Mouse (Mus musculus): ENCODE results near the gene Adora1. TPM values are rescaled to one million over a fixed set of nuclear protein-coding genes. Genes with fewer than 3 reads are reported as not detected.
A peak's percentile ranks its signal among the peaks of the same experiment; 100 is the strongest.

The Adora1 gene
- polyA plus RNA-seq, 2 experiments: 1.4 to 2.0 TPM

DNA sequence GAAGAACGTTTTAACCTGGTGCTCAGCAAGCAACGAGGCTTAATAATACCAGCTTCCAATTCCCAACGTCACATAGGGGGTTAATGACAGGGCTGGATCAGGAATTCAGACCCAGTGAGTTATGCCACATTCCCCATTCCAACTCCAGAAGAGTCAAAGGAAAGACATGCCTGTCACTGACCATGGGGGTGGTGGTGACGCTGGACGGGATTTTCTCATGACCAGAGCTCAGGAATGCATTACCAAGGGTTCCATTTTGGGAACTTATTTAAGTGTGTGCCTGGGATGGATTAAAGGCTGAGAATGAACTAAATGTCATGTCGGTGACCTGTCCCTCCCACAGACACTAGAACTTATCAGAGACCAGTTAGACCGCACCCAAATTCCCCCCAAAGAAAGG is 41.6 kb upstream of the Adora1 start:
- no peaks in the 10 kb centered on the region for H3K27me3 ChIP-seq (ENCODE audit: control insufficient read depth, insufficient read depth, low read length)
- H3K4me2 ChIP-seq (replicated peaks; ENCODE audit: low read depth, low read length, severe bottlenecking): no peak overlapping the region
- no peak overlapping the region for H3K27ac ChIP-seq (replicated peaks; ENCODE audit: low read depth, low read length)
- DNase-seq (ENCODE audit: low spot score): no peak
- no peak for ATAC-seq (ENCODE audit: low FRiP score, low read depth)
- TF ChIP-seq POLR2A (IDR thresholded peaks at IDR 0.05; ENCODE audit: borderline replicate concordance, extremely low read depth, insufficient read depth, insufficient read length): no peak
- no peaks in the 10 kb centered on the region for H3K36me3 ChIP-seq (ENCODE audit: control insufficient read depth, insufficient read depth, low read length)
- no peak overlapping the region for H3K9ac ChIP-seq (ENCODE audit: low read depth, low read length, severe bottlenecking)
- H3K4me3 ChIP-seq (replicated peaks; ENCODE audit: low read length): no peak overlapping the region
- no peaks in the 10 kb centered on the region for H3K9me3 ChIP-seq (ENCODE audit: control insufficient read depth, low read length)
- 76% methylated on average over 7 of the region's 7 CpGs for WGBS
- H3K4me1 ChIP-seq (ENCODE audit: control insufficient read depth, insufficient read depth, low read length): peaks cover 13% of the 10 kb centered on the region; the same call in 1 of the 2 replicates

DNA sequence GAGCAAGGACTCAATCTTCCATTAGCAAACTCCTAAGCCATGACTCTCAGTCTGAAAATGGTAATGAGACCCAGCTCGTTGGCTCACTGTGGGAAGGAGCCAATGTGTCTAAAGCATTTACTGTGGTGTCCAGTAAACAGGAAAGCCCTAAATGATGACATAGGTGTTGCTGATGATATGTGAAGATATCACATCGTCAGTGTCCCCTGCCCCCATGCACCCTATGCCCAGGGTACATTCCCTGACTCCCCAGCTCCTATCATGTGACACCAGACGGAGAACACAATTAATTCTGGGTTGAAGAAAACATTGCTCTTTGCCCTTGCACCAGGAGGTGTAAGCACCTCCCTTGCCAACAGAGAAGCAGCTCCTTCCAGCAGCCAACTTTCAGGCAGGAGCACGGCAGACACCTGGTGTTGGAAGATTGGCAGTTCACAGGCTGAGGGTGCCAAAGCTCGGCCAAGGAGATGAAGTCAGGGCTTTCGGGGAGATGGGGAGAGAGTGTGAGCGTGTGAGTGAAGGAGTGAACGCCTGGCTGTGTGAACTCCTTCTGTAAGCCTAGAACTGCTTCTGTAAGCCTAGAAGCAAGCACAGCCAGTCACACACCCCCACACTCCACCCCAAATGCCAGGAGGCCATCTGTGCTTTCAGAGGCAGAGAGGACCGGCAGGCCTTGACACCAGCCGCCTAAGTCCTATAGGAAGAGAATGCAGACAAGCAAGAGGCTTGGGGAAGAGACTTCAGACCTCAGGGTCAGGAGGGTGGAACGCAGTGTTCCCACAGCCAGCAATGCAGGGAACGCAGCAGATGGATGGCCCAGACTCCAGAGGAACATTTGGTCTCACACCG is 40.6 kb upstream of the Adora1 start:
- ATAC-seq (ENCODE audit: low FRiP score, low read depth): no peak; the same call in 1 of the 2 replicates
- H3K4me3 ChIP-seq (replicated peaks; ENCODE audit: low read length): no peak overlapping the region
- TF ChIP-seq POLR2A (IDR thresholded peaks at IDR 0.05; ENCODE audit: borderline replicate concordance, extremely low read depth, insufficient read depth, insufficient read length): no peak
- no peaks in the 10 kb centered on the region for H3K36me3 ChIP-seq (ENCODE audit: control insufficient read depth, insufficient read depth, low read length)
- peaks cover 13% of the 10 kb centered on the region; the same call in 1 of the 2 replicates for H3K4me1 ChIP-seq (ENCODE audit: control insufficient read depth, insufficient read depth, low read length)
- 50% methylated on average over 13 of the region's 13 CpGs for WGBS
- no peaks in the 10 kb centered on the region for H3K27me3 ChIP-seq (ENCODE audit: control insufficient read depth, insufficient read depth, low read length)
- peak; percentile 35 for DNase-seq (ENCODE audit: low spot score)
- no peak overlapping the region for H3K4me2 ChIP-seq (replicated peaks; ENCODE audit: low read depth, low read length, severe bottlenecking)
- no peaks in the 10 kb centered on the region for H3K9me3 ChIP-seq (ENCODE audit: control insufficient read depth, low read length)
- H3K9ac ChIP-seq (ENCODE audit: low read depth, low read length, severe bottlenecking): no peak overlapping the region
- no peak overlapping the region for H3K27ac ChIP-seq (replicated peaks; ENCODE audit: low read depth, low read length)

DNA sequence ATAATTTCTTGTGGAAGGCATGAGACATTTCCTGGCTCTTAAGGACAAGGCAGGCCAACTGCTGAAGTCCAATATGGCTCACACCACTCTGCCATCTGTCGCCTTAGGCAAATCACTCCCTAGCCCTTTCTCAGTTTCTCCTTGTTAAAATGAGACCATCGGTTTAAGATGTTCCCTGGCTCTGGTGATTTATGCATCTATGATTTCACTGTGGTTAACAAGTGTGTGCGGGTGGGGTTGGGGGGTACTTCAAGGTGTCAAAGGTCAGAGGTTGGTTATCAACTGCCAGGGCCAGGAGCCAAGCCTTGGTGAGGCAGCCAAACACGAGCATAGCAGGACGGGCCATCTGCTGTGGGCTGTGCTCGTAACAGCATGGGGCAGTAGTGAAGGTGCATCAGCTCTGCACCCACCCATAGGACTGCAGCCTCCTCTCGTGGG is 39.3 kb upstream of the Adora1 start:
- no peak for ATAC-seq (ENCODE audit: low FRiP score, low read depth)
- no peaks in the 10 kb centered on the region for H3K9me3 ChIP-seq (ENCODE audit: control insufficient read depth, low read length)
- no peaks in the 10 kb centered on the region for H3K36me3 ChIP-seq (ENCODE audit: control insufficient read depth, insufficient read depth, low read length)
- 59% methylated on average over 7 of the region's 7 CpGs for WGBS
- H3K9ac ChIP-seq (ENCODE audit: low read depth, low read length, severe bottlenecking): no peak overlapping the region
- DNase-seq (ENCODE audit: low spot score): no peak
- TF ChIP-seq POLR2A (IDR thresholded peaks at IDR 0.05; ENCODE audit: borderline replicate concordance, extremely low read depth, insufficient read depth, insufficient read length): no peak
- H3K4me3 ChIP-seq (replicated peaks; ENCODE audit: low read length): no peak overlapping the region
- no peak overlapping the region for H3K27ac ChIP-seq (replicated peaks; ENCODE audit: low read depth, low read length)
- H3K4me2 ChIP-seq (replicated peaks; ENCODE audit: low read depth, low read length, severe bottlenecking): no peak overlapping the region
- no peaks in the 10 kb centered on the region for H3K27me3 ChIP-seq (ENCODE audit: control insufficient read depth, insufficient read depth, low read length)
- H3K4me1 ChIP-seq (ENCODE audit: control insufficient read depth, insufficient read depth, low read length): peaks cover 13% of the 10 kb centered on the region; the same call in 1 of the 2 replicates

DNA sequence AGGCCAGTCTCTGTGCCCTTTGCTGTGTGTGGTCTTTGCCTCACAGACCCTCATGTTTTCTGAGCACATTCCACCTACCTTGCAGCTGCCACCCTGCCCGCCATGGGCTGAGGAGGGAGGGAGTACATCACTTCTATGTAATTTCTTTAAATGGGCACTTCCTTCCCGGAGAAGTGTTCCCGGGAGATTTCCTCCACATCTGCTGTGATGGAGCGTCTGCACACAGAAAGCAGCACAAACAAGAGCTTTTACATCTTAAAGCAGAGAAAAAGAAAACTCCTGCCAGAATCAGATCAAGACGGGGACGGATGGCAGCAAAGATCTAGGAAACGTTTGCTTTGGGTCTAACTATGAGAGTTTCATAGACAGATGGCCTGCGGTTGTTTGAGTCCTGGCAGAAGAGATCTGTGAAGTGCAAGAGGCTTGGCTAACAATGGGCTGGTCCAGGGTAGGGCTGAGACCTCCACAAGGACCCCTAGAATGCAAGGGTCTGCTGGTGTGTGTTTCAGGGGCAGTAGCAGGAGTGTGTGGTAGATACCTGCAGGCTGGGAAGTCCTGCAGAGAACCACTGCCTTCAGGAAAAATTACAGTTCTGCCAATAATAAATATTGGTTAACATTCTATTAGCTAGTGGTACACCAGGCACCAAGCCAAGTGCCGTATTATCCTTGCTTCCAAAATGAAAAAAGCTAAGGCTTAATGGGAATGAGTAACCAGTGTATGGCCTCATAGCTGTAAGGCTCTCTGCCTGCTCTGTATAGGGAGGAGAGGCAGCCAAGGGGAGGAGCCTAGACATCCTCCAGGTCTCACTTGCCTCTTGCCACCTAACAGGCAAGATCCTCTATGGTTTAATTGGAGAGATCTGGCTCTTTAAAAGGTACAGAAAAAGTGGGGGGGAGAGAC is 38.5 kb upstream of the Adora1 start:
- TF ChIP-seq POLR2A (IDR thresholded peaks at IDR 0.05; ENCODE audit: borderline replicate concordance, extremely low read depth, insufficient read depth, insufficient read length): no peak
- no peaks in the 10 kb centered on the region for H3K9me3 ChIP-seq (ENCODE audit: control insufficient read depth, low read length)
- WGBS: 37% methylated on average over 9 of the region's 9 CpGs
- no peaks in the 10 kb centered on the region for H3K27me3 ChIP-seq (ENCODE audit: control insufficient read depth, insufficient read depth, low read length)
- no peak overlapping the region for H3K4me3 ChIP-seq (replicated peaks; ENCODE audit: low read length)
- 0 out of 2 replicates have a peak overlapping the region, but pooled peaks have one; percentile 7 for H3K9ac ChIP-seq (ENCODE audit: low read depth, low read length, severe bottlenecking)
- H3K4me2 ChIP-seq (replicated peaks; ENCODE audit: low read depth, low read length, severe bottlenecking): no peak overlapping the region
- no peaks in the 10 kb centered on the region for H3K36me3 ChIP-seq (ENCODE audit: control insufficient read depth, insufficient read depth, low read length)
- H3K4me1 ChIP-seq (ENCODE audit: control insufficient read depth, insufficient read depth, low read length): peaks cover 13% of the 10 kb centered on the region; the same call in 1 of the 2 replicates
- no peak for ATAC-seq (ENCODE audit: low FRiP score, low read depth)
- H3K27ac ChIP-seq (replicated peaks; ENCODE audit: low read depth, low read length): 0 out of 2 replicates have a peak overlapping the region, but pooled peaks have one; percentile 19
- DNase-seq (ENCODE audit: low spot score): peak; percentile 41

DNA sequence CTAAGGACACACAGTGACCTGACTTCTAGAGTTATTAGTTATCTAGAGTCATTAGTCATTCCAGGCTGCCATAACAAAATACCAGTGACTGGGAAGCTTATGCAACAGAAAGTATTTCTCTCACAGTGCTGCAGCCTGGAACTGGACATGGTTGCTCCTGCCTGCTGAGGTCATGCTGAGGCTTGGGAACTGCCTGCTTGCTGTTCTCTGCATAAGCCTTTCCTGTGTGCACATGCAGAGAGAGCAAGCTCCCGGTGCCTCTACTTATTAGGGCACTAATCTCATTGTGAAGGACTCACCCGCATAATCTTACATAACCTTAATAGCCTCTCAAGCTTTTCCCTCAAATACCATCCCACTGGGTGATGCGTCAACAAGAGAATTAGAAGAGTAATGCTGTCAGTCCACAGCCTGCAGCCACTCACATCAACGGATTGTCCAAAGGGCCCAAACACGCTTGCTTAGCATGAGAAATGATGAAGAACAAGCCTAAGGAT is 37.6 kb upstream of the Adora1 start:
- Histone ChIP-seq H3K4me2 (replicated peaks; ENCODE audit: low read depth, low read length, severe bottlenecking) (no peak overlapping the region), H3K4me3 (replicated peaks; ENCODE audit: low read length) (no peak overlapping the region), H3K9me3 (ENCODE audit: control insufficient read depth, low read length) (no peaks in the 10 kb centered on the region), H3K9ac (ENCODE audit: low read depth, low read length, severe bottlenecking) (no peak overlapping the region), H3K27ac (replicated peaks; ENCODE audit: low read depth, low read length) (no peak overlapping the region), H3K27me3 (ENCODE audit: control insufficient read depth, insufficient read depth, low read length) (no peaks in the 10 kb centered on the region), H3K4me1 (ENCODE audit: control insufficient read depth, insufficient read depth, low read length) (peaks cover 13% of the 10 kb centered on the region; the same call in 1 of the 2 replicates), H3K36me3 (ENCODE audit: control insufficient read depth, insufficient read depth, low read length) (no peaks in the 10 kb centered on the region)
- DNase-seq (ENCODE audit: low spot score) (no peak), ATAC-seq (ENCODE audit: low FRiP score, low read depth) (no peak)
- no peak for TF ChIP-seq POLR2A (IDR thresholded peaks at IDR 0.05; ENCODE audit: borderline replicate concordance, extremely low read depth, insufficient read depth, insufficient read length)
- 81% methylated on average over 5 of the region's 5 CpGs for WGBS

Measured in limb, embryonic 14.5 days (tissue).